Mouse (Mus musculus) heart, adult 9 months (tissue): ENCODE measurements around the gene Mybphl.

ENCODE experiments used
- DNase-seq, 2 experiments: peaks; one replicate each; pipeline ENCODE4 v3.0.0; 2022; ENCODE audit warnings: low spot score in 2 of 2

Mybphl gene

GRCm38 (mm10) chr3:108364270-108364995 is at the start of gene Mybphl:
Gene Mybphl (plus strand): TSS chr3:108364911.
- DNase-seq, result no peak

- no peak for DNase-seq
Observed at GRCm38 (mm10) chr3:108318517-108318916, 46.2 kb upstream of the Mybphl start.

- DNase-seq, result no peak
Observed at GRCm38 (mm10) chr3:108321671-108322070, 43.0 kb upstream of the Mybphl start.

- no peak for DNase-seq
Observed at GRCm38 (mm10) chr3:108322136-108322535, 42.6 kb upstream of the Mybphl start.

- no peak for DNase-seq
Observed at GRCm38 (mm10) chr3:108322962-108323361, 41.7 kb upstream of the Mybphl start.

GRCm38 (mm10) chr3:108324837-108325236 is 39.9 kb upstream of the Mybphl start:
- no peak for DNase-seq

- DNase-seq, result no peak
Observed at GRCm38 (mm10) chr3:108325521-108325920, 39.2 kb upstream of the Mybphl start.

GRCm38 (mm10) chr3:108327275-108327674 is 37.4 kb upstream of the Mybphl start:
- DNase-seq, result peak in 1 of 2 experiments; percentile 12

GRCm38 (mm10) chr3:108327916-108328315 is 36.8 kb upstream of the Mybphl start:
- peak; percentile 70 to 73 for DNase-seq

GRCm38 (mm10) chr3:108328441-108328841 is 36.3 kb upstream of the Mybphl start:
- peak; percentile 39 to 51 for DNase-seq

GRCm38 (mm10) chr3:108330812-108331211 is 33.9 kb upstream of the Mybphl start:
- no peak for DNase-seq

- DNase-seq, result no peak
Observed at GRCm38 (mm10) chr3:108336878-108337277, 27.8 kb upstream of the Mybphl start.

GRCm38 (mm10) chr3:108341040-108341439 is 23.7 kb upstream of the Mybphl start:
- DNase-seq, result no peak

- DNase-seq, result no peak
Observed at GRCm38 (mm10) chr3:108342185-108342584, 22.5 kb upstream of the Mybphl start.

- DNase-seq, result no peak
Observed at GRCm38 (mm10) chr3:108345855-108346254, 18.9 kb upstream of the Mybphl start.

- no peak for DNase-seq
Observed at GRCm38 (mm10) chr3:108348376-108348775, 16.3 kb upstream of the Mybphl start.

- no peak for DNase-seq
Observed at GRCm38 (mm10) chr3:108355245-108355644, 9.5 kb upstream of the Mybphl start.

- no peak for DNase-seq
Observed at GRCm38 (mm10) chr3:108357051-108357450, 7.7 kb upstream of the Mybphl start.

- DNase-seq, result no peak
Observed at GRCm38 (mm10) chr3:108358445-108358844, 6.3 kb upstream of the Mybphl start.

- no peak for DNase-seq
Observed at GRCm38 (mm10) chr3:108360894-108361293, 3.8 kb upstream of the Mybphl start.

GRCm38 (mm10) chr3:108363626-108364025 is 1.1 kb upstream of the Mybphl start:
- peak; percentile 35 to 49 for DNase-seq

- no peak for DNase-seq
Observed at GRCm38 (mm10) chr3:108367173-108367572, 2.5 kb downstream of the Mybphl start.

GRCm38 (mm10) chr3:108367828-108368227 is 3.1 kb downstream of the Mybphl start:
- no peak for DNase-seq

- no peak for DNase-seq
Observed at GRCm38 (mm10) chr3:108368721-108369120, 4.0 kb downstream of the Mybphl start.
